8 mouse cellular contexts compared by ENCODE assay signal in genomic region chr10:128845516-128845915, GRCm38 (mm10). TPM values are rescaled to one million over a fixed set of nuclear protein-coding genes. Genes with fewer than 3 reads are reported as not detected.
DNase-seq lines count a peak whose midpoint lies in the region; ATAC-seq and TF ChIP-seq lines count a peak whose summit lies in the region.
"Had no signal": no experiment of that assay in that cellular context is flagged by ENCODE, and none has a peak within 500 bp of the region (broad histone marks: within the 10 kb centered on the region; RNA-seq: fewer than 3 reads in every experiment).

No protein-coding gene starts in this region.

- no peak for TF ChIP-seq POLR2A in brain, embryonic 14.5 days (IDR thresholded peaks at IDR 0.05; ENCODE audit: borderline replicate concordance, extremely low read depth, insufficient read depth, insufficient read length, poor library complexity, severe bottlenecking)

- DNase-seq in kidney, adult 9 months: peak; percentile 61
- no peak for DNase-seq in kidney, adult 18-20 months
- peak; percentile 82 for DNase-seq in MN1 (ENCODE audit: low spot score)
- peak; percentile 77 for DNase-seq in brain, embryonic 14.5 days (ENCODE audit: low read depth)
- no peak for DNase-seq in thymus, postnatal 36 days
- DNase-seq in urinary bladder, postnatal 25 days (ENCODE audit: low spot score): no peak
- DNase-seq: cerebellum, adult 11-12 months had no signal

- peak; percentile 56 for ATAC-seq in megakaryocyte, adult 5-6 weeks (ENCODE audit: poor library complexity, severe bottlenecking)

- peak; percentile 40; the same call in 1 of the 2 replicates for TF ChIP-seq CTCF in brain, embryonic 14.5 days (IDR thresholded peaks at IDR 0.05; ENCODE audit: borderline replicate concordance, extremely low read depth, insufficient read depth, insufficient read length)

RNA-seq across cellular contexts. Expression of gene Ormdl2, which starts 24.1 kb away (rescaled TPM):
- polyA plus RNA-seq in brain, embryonic 14.5 days (2012; rRNA removed): 22.6 and 33.7 TPM in 2 replicates
- total RNA-seq in megakaryocyte, adult 5-6 weeks (2015): 49.5 and 65.2 TPM in 2 replicates
- 67.1 and 72.3 TPM in 2 replicates for total RNA-seq in megakaryocyte, adult 5-6 weeks (2017)

RNA-seq across cellular contexts. Expression of gene Sarnp, which starts 28.4 kb away (rescaled TPM):
- 79.6 and 82.0 TPM in 2 replicates for polyA plus RNA-seq in brain, embryonic 14.5 days (2012; rRNA removed)
- 173 and 182 TPM in 2 replicates for total RNA-seq in megakaryocyte, adult 5-6 weeks (2015)
- total RNA-seq in megakaryocyte, adult 5-6 weeks (2017): 209 and 234 TPM in 2 replicates

RNA-seq across cellular contexts. Expression of gene Tmem198b, which starts 41.3 kb away (rescaled TPM):
- polyA plus RNA-seq in brain, embryonic 14.5 days (2012; rRNA removed): 24.2 and 29.0 TPM in 2 replicates
- total RNA-seq in megakaryocyte, adult 5-6 weeks (2015): 4.5 and 6.5 TPM in 2 replicates
- total RNA-seq in megakaryocyte, adult 5-6 weeks (2017): 3.9 and 4.0 TPM in 2 replicates

RNA-seq across cellular contexts. Expression of gene Dnajc14, which starts 41.7 kb away (rescaled TPM):
- 18.6 and 30.5 TPM in 2 replicates for polyA plus RNA-seq in brain, embryonic 14.5 days (2012; rRNA removed)
- total RNA-seq in megakaryocyte, adult 5-6 weeks (2015): 29.1 and 35.9 TPM in 2 replicates
- 58.3 and 61.3 TPM in 2 replicates for total RNA-seq in megakaryocyte, adult 5-6 weeks (2017)

RNA-seq across cellular contexts. Expression of gene Gdf11, which starts 46.0 kb away (rescaled TPM):
- polyA plus RNA-seq in brain, embryonic 14.5 days (2012; rRNA removed): 10.1 and 17.4 TPM in 2 replicates
- total RNA-seq in megakaryocyte, adult 5-6 weeks (2015): 0.07 and 0.18 TPM in 2 replicates
- total RNA-seq in megakaryocyte, adult 5-6 weeks (2017): 0.18 and 0.28 TPM in 2 replicates

Comparison
In these comparisons a context has a peak if more than half of its experiments do, and no peak if none do; other contexts are left out.
1. DNase-seq: peak in kidney, adult 9 months (single experiment), MN1 (single experiment) and brain, embryonic 14.5 days (single experiment); none in kidney, adult 18-20 months (single experiment), thymus, postnatal 36 days (0 of 2) and urinary bladder, postnatal 25 days (single experiment).